Mouse (Mus musculus) kidney, adult 2 months (tissue): ENCODE measurements around the gene Fam217b. TPM values are rescaled to one million over a fixed set of nuclear protein-coding genes. Genes with fewer than 3 reads are reported as not detected.

Source experiments
- DNase-seq: peaks from one replicate; pipeline ENCODE4 v3.0.0; 2021
- H3K27ac ChIP-seq: fragments of 200-500 bp; 2 replicates; pipeline ENCODE4 v1.5.1; 2012; ENCODE audit warnings: low read depth, low read length, control low read depth, inconsistent platforms; ENCODE audit not compliant: insufficient read depth
- H3K27me3 ChIP-seq: fragments of 200-500 bp; replicated peaks from 2 replicates; pipeline ENCODE4 v1.6.1; 2012; ENCODE audit warnings: mild to moderate bottlenecking, moderate library complexity, low read length, inconsistent platforms; ENCODE audit not compliant: control insufficient read depth, insufficient read depth
- H3K36me3 ChIP-seq: fragments of 200-500 bp; 2 replicates; pipeline ENCODE4 v1.6.1; 2012; ENCODE audit warnings: mild to moderate bottlenecking, moderate library complexity, low read length, inconsistent platforms; ENCODE audit not compliant: control insufficient read depth, insufficient read depth
- H3K4me1 ChIP-seq: fragments of 200-500 bp; 2 replicates; pipeline ENCODE4 v1.6.1; 2011; ENCODE audit warnings: low read length; ENCODE audit not compliant: control insufficient read depth, insufficient read depth
- H3K4me3 ChIP-seq: fragments of 200-500 bp; 2 replicates; pipeline ENCODE4 v1.5.1; 2011; ENCODE audit warnings: mild to moderate bottlenecking, low read depth, low read length, control low read depth; ENCODE audit not compliant: insufficient read depth
- CTCF ChIP-seq: fragments of 200-500 bp; conservative IDR thresholded peaks from 2 replicates; pipeline ENCODE4 v1.5.1; 2011; ENCODE audit warnings: low read depth, mild to moderate bottlenecking, control low read depth, low read length, moderate library complexity, mixed read lengths; ENCODE audit not compliant: insufficient read depth, insufficient read length
- POLR2A ChIP-seq: fragments of 200-500 bp; IDR thresholded peaks from one replicate; pipeline ENCODE4 v1.6.1; 2011; ENCODE audit warnings: low read depth, low read length, control low read depth
- WGBS: fragments of 180-500 bp; shearing (Covaris S2); methylation state at CpG from one replicate; pipeline ENCODE4 v1.1.7; 2018; 5-methylcytosine and 5-hydroxymethylcytosine counted together
- polyA plus RNA-seq: library from polyadenylated mRNA; depleted of rRNA; stranded (reverse); fragments of >200 nt; gene quantifications from 2 replicates; pipeline ENCODE4 v1.2.3, GENCODE M21; 2012

Gene Fam217b
- polyA plus RNA-seq, 1 experiment: 1.8 TPM

GRCm38 (mm10) chr2:178423223-178423622 lies 8.9 kb downstream of the Fam217b start:
- Histone ChIP-seq H3K36me3 (no peaks in the 10 kb centered on the region), H3K27ac (no peak overlapping the region), H3K27me3 (no peaks in the 10 kb centered on the region), H3K4me1 (no peaks in the 10 kb centered on the region), H3K4me3 (no peak overlapping the region)
- DNase-seq: no peak
- TF ChIP-seq CTCF (no peak), POLR2A (no peak)
- 72% methylated on average over 5 of the region's 5 CpGs for WGBS

GRCm38 (mm10) chr2:178426229-178426628 lies 11.9 kb downstream of the Fam217b start:
- Histone ChIP-seq H3K27ac (no peak overlapping the region), H3K4me3 (no peak overlapping the region), H3K27me3 (no peaks in the 10 kb centered on the region), H3K36me3 (no peaks in the 10 kb centered on the region), H3K4me1 (no peaks in the 10 kb centered on the region)
- WGBS: 43% methylated on average over 4 of the region's 4 CpGs
- DNase-seq: peak; percentile 21
- TF ChIP-seq POLR2A: no peak
- TF ChIP-seq CTCF: 0 out of 2 replicates have a peak, but pooled peaks have one; percentile 8

- TF ChIP-seq POLR2A: no peak
- TF ChIP-seq CTCF: no peak
- no peak for DNase-seq
- Histone ChIP-seq H3K27ac (no peak overlapping the region), H3K4me3 (no peak overlapping the region), H3K4me1 (no peaks in the 10 kb centered on the region), H3K36me3 (no peaks in the 10 kb centered on the region), H3K27me3 (no peaks in the 10 kb centered on the region)
- 88% methylated on average over 5 of the region's 5 CpGs for WGBS
Observed at GRCm38 (mm10) chr2:178427181-178427580, 12.9 kb downstream of the Fam217b start.

GRCm38 (mm10) chr2:178428183-178428582 lies 13.9 kb downstream of the Fam217b start:
- no peaks in the 10 kb centered on the region for H3K4me1 ChIP-seq
- H3K27me3 ChIP-seq: no peaks in the 10 kb centered on the region
- no peaks in the 10 kb centered on the region for H3K36me3 ChIP-seq
- TF ChIP-seq POLR2A (no peak), CTCF (no peak)
- H3K27ac ChIP-seq: no peak overlapping the region
- no peak overlapping the region for H3K4me3 ChIP-seq
- WGBS: 82% methylated on average over 9 of the region's 9 CpGs
- DNase-seq: no peak

GRCm38 (mm10) chr2:178428676-178429075 lies 14.4 kb downstream of the Fam217b start:
- DNase-seq: no peak
- 87% methylated on average over 4 of the region's 4 CpGs for WGBS
- H3K4me1 ChIP-seq: no peaks in the 10 kb centered on the region
- TF ChIP-seq CTCF (no peak), POLR2A (no peak)
- no peak overlapping the region for H3K27ac ChIP-seq
- no peak overlapping the region for H3K4me3 ChIP-seq
- no peaks in the 10 kb centered on the region for H3K27me3 ChIP-seq
- H3K36me3 ChIP-seq: no peaks in the 10 kb centered on the region

GRCm38 (mm10) chr2:178429426-178429825 lies 15.1 kb downstream of the Fam217b start:
- no peaks in the 10 kb centered on the region for H3K36me3 ChIP-seq
- H3K4me3 ChIP-seq: no peak overlapping the region
- DNase-seq: peak; percentile 9
- WGBS: 48% methylated on average over 6 of the region's 6 CpGs
- no peaks in the 10 kb centered on the region for H3K27me3 ChIP-seq
- TF ChIP-seq POLR2A: no peak
- no peak for TF ChIP-seq CTCF
- no peaks in the 10 kb centered on the region for H3K4me1 ChIP-seq
- no peak overlapping the region for H3K27ac ChIP-seq

GRCm38 (mm10) chr2:178430231-178430630 lies 15.9 kb downstream of the Fam217b start, which contains the start of gene Cdh26:
Gene Cdh26, plus strand, starts transcription at chr2:178430531.
- H3K27me3 ChIP-seq: no peaks in the 10 kb centered on the region
- no peak for TF ChIP-seq POLR2A
- no peak for TF ChIP-seq CTCF

More at GRCm38 (mm10) chr2:178430231-178430630, 15.9 kb downstream of the Fam217b start, which contains the start of gene Cdh26:
- no peaks in the 10 kb centered on the region for H3K36me3 ChIP-seq
- H3K4me1 ChIP-seq: no peaks in the 10 kb centered on the region
- 96% methylated on average over 4 of the region's 4 CpGs for WGBS
- DNase-seq: no peak
- no peak within 1 kb of the TSS for H3K4me3 ChIP-seq
- H3K27ac ChIP-seq: no peak within 1 kb of the TSS
